Mouse (Mus musculus) layer of hippocampus, adult 8-10 months (tissue): ENCODE measurements at regions not wholly inside any gene's neighbourhood (a gene's known extent, or its start where the extent isn't known, plus 50 kb on each side); places are given as distances from the start of the nearest gene placed in this dataset.

Experiments used
- DNase-seq, 2 experiments: peaks; one replicate each; pipeline ENCODE4 v3.0.0; 2022; ENCODE audit warnings: low spot score in 2 of 2

DNA sequence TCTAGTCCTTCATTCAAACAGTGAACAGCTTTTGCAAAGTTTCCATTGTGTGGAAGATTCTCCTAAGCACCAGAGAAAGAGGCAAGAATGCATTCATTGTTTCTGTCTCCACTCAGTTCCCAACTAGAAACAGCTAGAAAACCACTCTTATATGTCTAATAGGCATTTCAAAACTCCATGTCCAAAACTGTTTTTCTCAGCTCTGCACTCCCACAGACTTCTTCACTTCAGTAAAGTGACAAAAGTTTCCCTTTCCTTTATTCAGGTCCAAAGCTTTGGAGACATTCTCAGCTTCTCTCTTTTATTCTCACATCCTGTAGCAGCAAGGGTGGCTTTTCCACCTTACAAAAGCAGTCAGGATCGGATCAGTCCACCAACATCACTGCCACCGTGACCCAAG, 166.0 kb downstream of the Mreg start:
- DNase-seq, result no peak

DNA sequence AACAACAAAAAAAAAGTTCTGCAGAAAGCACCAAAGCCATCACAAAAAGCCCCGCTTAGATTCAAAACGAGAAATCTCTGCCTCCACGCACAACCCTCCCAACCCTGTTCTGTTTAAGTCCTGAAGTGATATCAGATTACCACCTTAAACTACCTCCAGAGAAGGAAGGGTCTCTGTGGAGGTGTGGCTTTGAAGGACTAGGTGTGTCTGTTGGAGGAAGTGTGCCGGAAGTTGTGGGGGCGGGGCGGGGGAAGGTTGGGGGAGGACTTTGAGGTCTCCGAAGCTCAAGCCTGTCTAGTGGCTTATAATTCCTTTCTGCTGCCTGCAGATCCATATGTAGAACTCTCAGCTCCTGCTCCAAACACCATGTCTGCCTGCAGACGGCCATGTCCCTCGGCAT, 173.6 kb downstream of the Mreg start:
- DNase-seq, result no peak

DNA sequence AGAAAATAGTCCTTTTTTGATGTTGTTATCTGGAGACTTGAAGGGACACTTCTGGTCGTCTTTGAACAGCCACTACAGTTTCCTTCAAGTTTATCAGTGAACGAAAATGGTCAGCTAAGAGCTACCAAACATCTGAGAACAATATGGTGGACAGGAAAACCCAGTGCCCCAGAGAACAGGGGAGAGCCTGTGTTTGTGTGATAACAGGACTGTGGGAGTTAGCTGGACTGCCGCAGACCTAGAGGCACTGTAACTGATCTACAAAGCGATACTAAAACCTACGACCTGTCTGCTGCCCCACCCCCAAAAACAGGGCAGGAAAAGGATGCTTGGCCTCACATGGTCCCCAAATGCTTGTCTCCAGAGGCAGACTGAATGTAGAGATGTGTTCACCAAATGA, 175.5 kb downstream of the Mreg start:
- no peak for DNase-seq

- DNase-seq, result no peak
Observed at GRCm38 (mm10) chr1:72036141-72036540, 176.0 kb downstream of the Mreg start.

DNA sequence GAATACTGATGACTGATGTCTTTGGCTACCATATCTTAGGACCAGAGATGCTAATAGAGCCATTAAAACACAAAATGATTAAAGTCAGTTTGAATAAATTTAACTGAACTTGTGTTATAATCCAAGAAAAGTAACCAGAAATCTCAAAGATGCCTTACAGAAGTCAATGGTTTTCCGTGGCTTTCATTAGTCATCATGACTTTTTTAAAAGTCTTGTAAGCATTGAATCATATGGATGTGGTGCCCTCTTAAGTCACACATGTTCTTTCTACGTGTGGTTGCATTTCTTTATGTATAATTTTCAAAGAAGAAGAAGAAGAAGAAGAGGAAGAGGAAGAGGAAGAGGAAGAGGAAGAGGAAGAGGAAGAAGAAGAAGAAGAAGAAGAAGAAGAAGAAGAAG, 178.2 kb downstream of the Mreg start:
- no peak for DNase-seq

- no peak for DNase-seq
Observed at GRCm38 (mm10) chr1:72032214-72032613, 179.9 kb downstream of the Mreg start.

DNA sequence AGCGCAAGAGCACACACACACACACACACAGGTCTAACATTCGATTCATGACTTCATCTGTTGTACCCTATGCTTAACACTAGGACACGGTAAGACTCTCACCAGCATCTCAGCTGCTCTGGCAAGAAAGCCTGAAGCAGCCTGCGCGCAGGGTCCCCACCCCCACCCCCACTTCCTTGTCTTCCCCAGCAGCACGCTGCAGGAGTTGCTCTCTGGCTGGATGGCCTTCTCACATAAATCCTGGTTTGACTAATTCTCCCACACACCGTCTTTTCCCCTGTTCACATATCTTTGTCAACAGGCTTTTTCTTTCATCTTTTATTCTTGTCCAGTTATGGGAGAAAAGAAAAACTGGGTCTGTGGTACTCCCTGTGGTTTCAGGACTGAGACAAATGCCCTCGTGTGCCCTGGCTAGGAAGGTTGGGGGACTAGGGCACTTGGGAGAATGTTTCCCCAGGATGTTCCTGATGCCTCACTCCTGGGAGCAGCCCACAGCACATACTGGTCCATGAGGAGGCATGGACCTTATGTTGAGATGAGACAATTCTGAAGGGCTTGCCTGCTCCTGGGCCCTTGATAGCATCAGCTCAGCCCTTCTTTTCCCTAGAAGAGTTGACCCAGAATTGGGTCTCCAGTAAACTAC, 181.2 kb downstream of the Mreg start:
- DNase-seq, result no peak

GRCm38 (mm10) chr1:72029625-72030024, 182.5 kb downstream of the Mreg start:
- no peak for DNase-seq

DNA sequence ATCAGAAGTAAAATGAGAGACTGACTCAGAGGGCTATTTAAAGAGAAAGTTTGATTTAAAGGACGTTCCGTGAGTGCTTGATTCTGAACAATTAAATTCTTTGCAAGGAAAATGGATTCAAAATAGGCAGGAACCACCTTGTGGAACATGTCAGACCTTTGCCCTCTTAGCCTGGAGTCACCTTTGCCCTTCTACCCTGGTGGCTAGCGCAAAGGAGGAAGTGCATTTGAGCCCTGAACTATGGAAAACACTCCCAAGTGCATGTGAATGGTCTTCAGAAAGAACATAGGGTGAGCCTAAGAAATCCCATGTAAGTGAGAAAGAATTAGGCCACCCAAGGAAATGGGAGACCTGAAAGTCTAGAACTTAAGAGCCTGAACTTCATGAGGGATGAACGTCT, 185.2 kb downstream of the Mreg start:
- no peak for DNase-seq

DNA sequence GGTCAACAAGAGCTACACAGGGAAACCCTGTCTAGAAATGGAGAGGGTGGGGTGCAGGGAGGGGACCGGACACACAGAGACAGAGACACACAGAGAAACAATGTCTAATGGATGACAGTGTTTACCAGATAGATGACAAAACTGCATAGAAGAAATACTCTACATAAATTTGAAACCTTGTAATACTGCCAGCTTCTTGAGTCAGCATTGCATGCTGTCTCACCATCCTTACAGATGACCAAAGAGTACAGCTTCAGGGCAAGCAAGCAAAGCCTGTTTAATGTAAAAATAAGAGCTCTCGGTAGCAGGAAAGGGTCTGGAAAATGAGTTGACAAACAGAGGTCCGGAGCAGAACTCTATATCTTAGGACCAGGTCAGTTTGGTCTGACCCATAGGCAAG, 189.5 kb downstream of the Mreg start:
- DNase-seq, result no peak

GRCm38 (mm10) chr1:72018479-72019222, 193.5 kb downstream of the Mreg start:
- DNase-seq, result no peak

GRCm38 (mm10) chr1:72017814-72018478, 194.2 kb downstream of the Mreg start:
- no peak for DNase-seq

DNA sequence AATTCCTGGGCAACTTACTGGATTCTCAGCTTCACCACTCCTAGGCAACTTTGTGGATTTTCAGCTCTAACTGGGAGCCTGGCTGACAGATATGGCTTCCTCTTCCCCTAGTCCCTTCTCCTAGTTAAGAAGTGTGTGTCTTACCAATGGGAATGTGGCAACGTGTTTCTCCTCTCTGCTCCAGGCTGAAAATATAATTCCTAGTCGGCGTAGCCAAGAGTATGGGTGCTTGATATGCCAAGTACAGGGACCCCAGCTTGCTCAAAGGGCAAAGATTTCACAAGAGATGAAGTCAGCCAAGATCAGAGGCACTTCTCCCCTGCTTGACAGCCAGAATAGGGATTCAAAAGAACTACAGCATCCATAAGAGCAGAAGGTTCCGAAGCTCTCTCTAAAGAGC, 196.6 kb downstream of the Mreg start:
- no peak for DNase-seq

DNA sequence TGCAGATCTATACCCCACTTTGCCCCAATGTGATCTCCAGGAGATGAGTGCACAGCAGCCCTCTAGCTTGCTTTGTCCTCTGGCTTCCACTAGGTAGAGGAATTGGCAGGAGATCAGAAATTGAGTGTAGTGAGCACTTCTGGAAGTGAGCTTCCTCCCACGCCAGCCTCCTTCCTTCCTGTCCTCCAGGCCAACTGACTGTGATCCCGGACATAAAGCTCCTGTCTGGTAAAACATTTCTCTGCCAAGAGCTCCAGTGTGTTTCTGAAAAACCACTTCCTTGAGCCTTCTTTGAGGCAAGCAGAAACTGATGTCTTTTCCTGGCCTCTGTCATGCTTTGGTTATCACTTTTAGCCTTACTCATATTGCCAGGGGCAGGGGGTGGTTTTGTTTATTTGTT, 197.5 kb downstream of the Mreg start:
- no peak for DNase-seq

DNA sequence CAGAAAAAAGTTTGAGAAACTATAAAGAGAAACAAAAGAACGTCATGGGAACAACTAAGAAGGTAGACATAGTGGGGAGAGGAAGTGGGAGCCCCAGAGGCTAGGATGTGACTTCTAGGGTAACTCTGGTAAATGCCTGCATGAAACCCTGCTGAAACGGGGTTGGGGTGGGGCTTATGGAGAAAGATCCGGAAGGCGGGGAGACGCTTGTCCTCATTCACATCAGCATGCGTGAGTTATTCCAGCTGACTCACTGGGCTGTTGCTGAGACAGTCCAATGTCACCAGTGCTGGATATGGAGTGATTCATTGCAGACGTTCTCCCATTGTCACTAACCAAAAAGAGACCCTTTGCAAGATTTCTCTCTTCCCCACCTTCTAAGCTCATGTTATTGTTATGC, 198.2 kb downstream of the Mreg start:
- no peak for DNase-seq

DNA sequence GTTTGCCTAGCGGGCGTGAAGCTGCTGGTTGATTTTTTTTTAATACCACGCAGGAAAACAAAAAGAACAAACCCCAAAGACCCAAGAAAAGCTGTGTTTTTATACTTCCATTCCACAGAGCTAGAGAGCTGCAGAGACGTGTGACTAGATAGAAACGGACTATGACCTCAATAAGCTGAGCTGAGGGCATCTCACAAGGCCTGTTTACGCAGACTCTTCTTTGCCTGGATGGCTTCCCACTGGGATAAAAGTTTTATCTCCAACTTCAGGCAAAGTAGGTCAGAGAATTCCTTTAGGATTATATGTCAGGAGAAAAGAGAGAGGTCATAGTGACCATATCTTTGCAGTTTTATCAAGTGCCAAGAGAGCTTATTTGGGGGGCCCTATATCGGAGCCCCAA, 199.4 kb downstream of the Mreg start:
- no peak for DNase-seq

DNA sequence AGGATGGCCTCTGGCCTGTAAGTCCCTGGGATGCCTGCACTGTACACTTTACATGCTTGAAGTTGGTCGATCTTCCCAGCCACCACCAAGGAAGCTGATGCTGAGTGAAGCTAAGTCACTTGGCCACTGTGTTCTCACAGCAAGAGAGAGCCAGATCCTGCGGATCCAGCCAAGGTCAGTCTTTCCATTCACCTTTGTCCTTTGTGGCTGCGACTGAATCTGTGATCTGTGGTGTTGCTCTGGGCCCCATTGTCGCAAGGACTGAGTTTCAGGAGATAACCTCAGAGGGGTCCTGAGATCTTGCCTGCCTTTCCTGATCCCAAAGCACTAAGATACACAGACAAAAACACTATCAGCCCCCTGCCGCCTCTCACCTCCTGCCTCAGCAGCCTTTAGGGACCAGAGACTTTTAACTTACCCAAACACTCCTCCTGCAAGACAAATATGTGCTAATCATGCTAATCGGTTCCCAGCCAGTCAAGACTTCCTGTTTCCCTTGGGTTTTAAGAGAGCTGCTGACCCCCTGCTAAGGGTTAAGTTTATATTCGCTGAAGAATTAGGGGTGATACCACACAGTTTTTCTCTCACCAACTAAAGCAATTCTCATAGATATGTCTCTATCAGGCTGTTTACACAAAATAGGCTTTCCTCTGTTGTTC, 202.7 kb downstream of the Mreg start:
- DNase-seq, result no peak

DNA sequence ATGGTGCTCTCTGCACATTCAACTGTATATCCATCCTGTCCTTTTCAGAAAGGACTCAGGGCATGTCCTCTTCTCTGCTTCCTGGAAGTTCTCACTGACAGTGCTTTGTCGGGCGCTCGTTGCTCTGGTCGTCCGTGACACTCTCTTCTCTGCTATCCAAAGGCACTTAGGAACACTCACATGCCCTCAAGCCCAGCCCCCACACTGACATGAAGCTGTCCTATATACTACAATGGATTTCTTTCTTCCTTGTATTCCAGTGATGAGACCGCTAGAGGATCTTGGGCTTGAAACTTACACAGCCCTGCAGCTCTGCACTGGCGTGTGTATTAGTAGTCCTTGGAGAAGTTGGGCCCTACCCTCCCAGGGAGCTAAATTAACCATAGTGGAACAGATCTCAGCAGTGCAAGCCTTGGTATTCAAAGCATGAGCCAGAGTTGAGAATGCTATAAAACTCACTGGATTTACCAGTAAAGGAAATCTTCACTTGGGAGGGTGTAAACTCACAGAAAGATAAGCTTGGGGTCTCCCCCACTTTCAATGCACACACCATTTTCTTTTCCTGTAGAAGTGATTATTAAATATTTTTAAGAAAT, 205.3 kb downstream of the Mreg start:
- DNase-seq, result no peak

DNA sequence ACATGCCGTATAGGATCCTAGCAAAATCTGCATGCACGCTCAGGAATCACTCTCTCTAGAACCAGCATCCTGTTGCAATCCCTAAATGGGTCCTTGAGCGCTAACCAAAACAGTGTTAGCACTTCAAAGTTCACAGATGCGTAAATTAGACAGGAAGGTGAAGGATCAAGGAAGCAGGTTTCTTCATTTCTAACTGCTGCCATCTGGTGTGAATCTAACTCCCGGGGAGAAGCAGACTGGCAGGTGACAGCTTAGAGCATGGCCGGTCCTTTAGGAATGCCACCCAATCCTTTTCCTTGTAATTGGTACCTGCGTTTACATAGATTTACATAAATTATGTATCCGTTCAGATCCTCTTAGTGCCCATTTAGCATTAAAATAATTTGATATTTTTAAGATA, 206.2 kb downstream of the Mreg start:
- DNase-seq, result no peak

GRCm38 (mm10) chr1:72005550-72005949, 206.6 kb downstream of the Mreg start:
- DNase-seq, result no peak

- no peak for DNase-seq
Observed at GRCm38 (mm10) chr1:72003424-72004278, 208.5 kb downstream of the Mreg start.
